Comparison of ENCODE assay signal across 9 mouse cellular contexts in genomic region chr11:5165471-5165916, GRCm38 (mm10). TPM values are rescaled to one million over a fixed set of nuclear protein-coding genes. Genes with fewer than 3 reads are reported as not detected.
DNase-seq lines count a peak whose midpoint lies in the region; ATAC-seq and TF ChIP-seq lines count a peak whose summit lies in the region.
"Had no signal": no experiment of that assay in that cellular context is flagged by ENCODE, and none has a peak within 500 bp of the region (broad histone marks: within the 10 kb centered on the region; RNA-seq: fewer than 3 reads in every experiment).

No protein-coding gene starts in this region.

- no peak overlapping the region for H3K9ac ChIP-seq in forebrain, postnatal 0 days
- H3K9ac ChIP-seq in heart, postnatal 0 days (replicated peaks; ENCODE audit: low read depth, low read length) = no peak overlapping the region
- H3K9ac ChIP-seq in midbrain, postnatal 0 days (replicated peaks; ENCODE audit: low read length, poor library complexity, severe bottlenecking) = no peak overlapping the region

- no peaks in the 10 kb centered on the region for H3K9me3 ChIP-seq in forebrain, postnatal 0 days (ENCODE audit: low read length)
- 0 out of 2 replicates have a peak, but pooled peaks cover 5% of the 10 kb centered on the region for H3K9me3 ChIP-seq in heart, postnatal 0 days (replicated peaks; ENCODE audit: control insufficient read depth, low read length)
- no peaks in the 10 kb centered on the region for H3K9me3 ChIP-seq in midbrain, postnatal 0 days (ENCODE audit: low read length)

- no peaks in the 10 kb centered on the region for H3K36me3 ChIP-seq in forebrain, postnatal 0 days (ENCODE audit: insufficient read depth)
- no peaks in the 10 kb centered on the region for H3K36me3 ChIP-seq in heart, postnatal 0 days (replicated peaks; ENCODE audit: control insufficient read depth, insufficient read depth, low read length)
- H3K36me3 ChIP-seq in midbrain, postnatal 0 days (ENCODE audit: insufficient read depth, low read length) = no peaks in the 10 kb centered on the region

- peak; percentile 92 for ATAC-seq in forebrain, postnatal 0 days
- peak; percentile 93 for ATAC-seq in heart, postnatal 0 days (ENCODE audit: insufficient read depth, low read depth)
- ATAC-seq in midbrain, postnatal 0 days (ENCODE audit: low FRiP score) = no peak; the same call in 1 of the 2 replicates
- no peak for ATAC-seq in CD4-positive, CD25-positive, alpha-beta regulatory T cell, adult 4 months

- no peak for TF ChIP-seq CTCF in forebrain, postnatal 0 days (IDR thresholded peaks at IDR 0.05; ENCODE audit: low read depth)
- TF ChIP-seq CTCF in heart, postnatal 0 days (IDR thresholded peaks at IDR 0.05; ENCODE audit: low read depth) = no peak
- no peak for TF ChIP-seq CTCF in midbrain, postnatal 0 days (IDR thresholded peaks at IDR 0.05)

- H3K27me3 ChIP-seq in forebrain, postnatal 0 days (ENCODE audit: insufficient read depth, low read length) = no peaks in the 10 kb centered on the region
- H3K27me3 ChIP-seq in heart, postnatal 0 days (ENCODE audit: control insufficient read depth, insufficient read depth, low read length) = no peaks in the 10 kb centered on the region
- no peaks in the 10 kb centered on the region for H3K27me3 ChIP-seq in midbrain, postnatal 0 days (ENCODE audit: insufficient read depth, low read length)

- H3K4me3 ChIP-seq in forebrain, postnatal 0 days (ENCODE audit: low read depth, low read length) = no peak overlapping the region
- no peak overlapping the region for H3K4me3 ChIP-seq in heart, postnatal 0 days (ENCODE audit: low read depth, low read length)
- no peak overlapping the region for H3K4me3 ChIP-seq in midbrain, postnatal 0 days (ENCODE audit: low read depth, low read length)

- WGBS in forebrain, postnatal 0 days = 21% methylated on average over 8 of the region's 8 CpGs
- 20% methylated on average over 8 of the region's 8 CpGs for WGBS in heart, postnatal 0 days
- WGBS in midbrain, postnatal 0 days = 26% methylated on average over 8 of the region's 8 CpGs

- H3K27ac ChIP-seq in forebrain, postnatal 0 days (ENCODE audit: low read depth, low read length) = peak overlapping the region; percentile 82
- peak overlapping the region; percentile 86 for H3K27ac ChIP-seq in heart, postnatal 0 days (ENCODE audit: low read depth)
- H3K27ac ChIP-seq in midbrain, postnatal 0 days (ENCODE audit: low read depth, low read length) = peak overlapping the region; percentile 43; the same call in 1 of the 2 replicates

- peak; percentile 27 for DNase-seq in kidney, postnatal 14 days
- DNase-seq in kidney, adult 9 months = no peak
- DNase-seq in forebrain, postnatal 0 days = peak; percentile 90
- DNase-seq in heart, postnatal 0 days (ENCODE audit: low spot score) = peak; percentile 90
- DNase-seq in left cerebral cortex, adult 18-20 months (ENCODE audit: low spot score in 2 of 2) = peak; percentile 67 to 82
- DNase-seq in midbrain, postnatal 0 days (ENCODE audit: low spot score) = peak; percentile 75
- no peak for DNase-seq in adrenal gland, postnatal 4 days (ENCODE audit: low spot score in 2 of 2)

- peak; percentile 80 for TF ChIP-seq EP300 in heart, postnatal 0 days (IDR thresholded peaks at IDR 0.05; ENCODE audit: low read depth)

- peaks cover 28% of the 10 kb centered on the region for H3K4me1 ChIP-seq in forebrain, postnatal 0 days (ENCODE audit: insufficient read depth)
- H3K4me1 ChIP-seq in heart, postnatal 0 days (ENCODE audit: control insufficient read depth, insufficient read depth) = peaks cover 13% of the 10 kb centered on the region
- H3K4me1 ChIP-seq in midbrain, postnatal 0 days (ENCODE audit: insufficient read depth, low read length) = 0 out of 2 replicates have a peak, but pooled peaks cover 3% of the 10 kb centered on the region

- H3K4me2 ChIP-seq in forebrain, postnatal 0 days (ENCODE audit: low read depth) = no peak overlapping the region
- no peak overlapping the region for H3K4me2 ChIP-seq in heart, postnatal 0 days (ENCODE audit: low read depth, low read length)
- H3K4me2 ChIP-seq in midbrain, postnatal 0 days (ENCODE audit: low read depth, low read length, poor library complexity, severe bottlenecking) = no peak overlapping the region

RNA-seq across cellular contexts. Expression of gene Emid1, which starts 13.4 kb away (rescaled TPM):
- total RNA-seq in forebrain, postnatal 0 days (2014; rRNA removed) = 16.4 and 22.8 TPM in 2 replicates
- polyA plus RNA-seq in forebrain, postnatal 0 days (2015; fragmentation: Nextera tagmentation; extraction: Ambion mirVana) = 28.5 and 34.2 TPM in 2 replicates
- total RNA-seq in heart, postnatal 0 days (2014; rRNA removed; ENCODE audit: low replicate concordance) = 1.7 and 8.5 TPM in 2 replicates
- polyA plus RNA-seq in heart, postnatal 0 days (2015; fragmentation: Nextera tagmentation; extraction: Ambion mirVana) = 4.4 and 5.8 TPM in 2 replicates
- total RNA-seq in left cerebral cortex, adult 18-20 months (2021) = 1 to 10 TPM; 3.6 to 5.3 TPM
- 4.8 and 10.8 TPM in 2 replicates for total RNA-seq in midbrain, postnatal 0 days (2014; rRNA removed)
- 14.5 and 16.9 TPM in 2 replicates for polyA plus RNA-seq in midbrain, postnatal 0 days (2015; fragmentation: Nextera tagmentation; extraction: Ambion mirVana)
- polyA plus RNA-seq in CD4-positive, CD25-positive, alpha-beta regulatory T cell, adult 4 months (2017; shearing (Covaris generic)) = under 1 TPM in 1 of 2 experiments, not detected in 1; 0.22 TPM
- 10 to 100 TPM; 16.2 to 31.4 TPM for total RNA-seq in adrenal gland, postnatal 4 days (2021)
- total RNA-seq: CH12.LX had no signal

Comparison
In these comparisons a context has a peak if more than half of its experiments do, and no peak if none do; other contexts are left out.
1. DNase-seq: peak in kidney, postnatal 14 days (single experiment), forebrain, postnatal 0 days (single experiment), heart, postnatal 0 days (single experiment), left cerebral cortex, adult 18-20 months (2 of 2) and midbrain, postnatal 0 days (single experiment); none in kidney, adult 9 months (single experiment) and adrenal gland, postnatal 4 days (0 of 2).
2. ATAC-seq: peak in forebrain, postnatal 0 days (single experiment) and heart, postnatal 0 days (single experiment); none in midbrain, postnatal 0 days (single experiment) and CD4-positive, CD25-positive, alpha-beta regulatory T cell, adult 4 months (single experiment).
3. Peak in every context shown above with its lines, with median percentiles within 50 percentile points of each other: H3K27ac ChIP-seq.